Mouse (Mus musculus) spleen, adult 2 months (tissue): Measurements from ENCODE around the gene Ptprm. TPM values are rescaled to one million over a fixed set of nuclear protein-coding genes. Genes with fewer than 3 reads are reported as not detected.

Experiments used
- DNase-seq, 2 experiments: peaks; one replicate each; pipeline versions ENCODE4 v3.0.0 to v3.0.0-alpha.2; 2012 to 2021; ENCODE audit warnings: low spot score in 2 of 2, low read depth in 1 of 2
- H3K27ac ChIP-seq: fragments of 200-500 bp; 2 replicates; pipeline ENCODE4 v1.5.1; 2012; ENCODE audit warnings: low read length, inconsistent platforms; ENCODE audit not compliant: insufficient read depth
- H3K27me3 ChIP-seq: fragments of 200-500 bp; 2 replicates; pipeline ENCODE4 v1.6.1; 2012; ENCODE audit warnings: mild to moderate bottlenecking, moderate library complexity, low read length, inconsistent platforms; ENCODE audit not compliant: control insufficient read depth, insufficient read depth
- H3K36me3 ChIP-seq: fragments of 200-500 bp; 2 replicates; pipeline ENCODE4 v1.6.1; 2012; ENCODE audit warnings: mild to moderate bottlenecking, low read length, inconsistent platforms; ENCODE audit not compliant: control insufficient read depth, insufficient read depth
- H3K4me1 ChIP-seq: fragments of 200-500 bp; 2 replicates; pipeline ENCODE4 v1.6.1; 2011; ENCODE audit warnings: inconsistent platforms; ENCODE audit not compliant: control insufficient read depth, insufficient read depth, insufficient read length
- H3K4me3 ChIP-seq: fragments of 200-500 bp; 2 replicates; pipeline ENCODE4 v1.5.1; 2011; ENCODE audit warnings: mild to moderate bottlenecking, inconsistent platforms; ENCODE audit not compliant: insufficient read depth, insufficient read length; ENCODE audit errors: extremely low read depth
- CTCF ChIP-seq: fragments of 200-500 bp; IDR thresholded peaks from 2 replicates; pipeline ENCODE4 v1.5.1; 2011; ENCODE audit warnings: mild to moderate bottlenecking, inconsistent platforms; ENCODE audit not compliant: insufficient read depth, insufficient read length, insufficient replicate concordance; ENCODE audit errors: extremely low read depth
- POLR2A ChIP-seq: fragments of 200-500 bp; IDR thresholded peaks from 2 replicates; pipeline ENCODE4 v1.6.1; 2011; ENCODE audit warnings: low read depth, low read length, inconsistent platforms
- WGBS: fragments of 180-500 bp; shearing (Covaris S2); methylation state at CpG from one replicate; pipeline ENCODE4 v1.1.7; 2018; 5-methylcytosine and 5-hydroxymethylcytosine counted together
- polyA plus RNA-seq: library from polyadenylated mRNA; depleted of rRNA; stranded (reverse); fragments of >200 nt; gene quantifications from 2 replicates; pipeline ENCODE4 v1.2.3, GENCODE M21; 2012

Gene Ptprm
- polyA plus RNA-seq, 1 experiment = 5.0 TPM

- TF ChIP-seq CTCF (no peak), POLR2A (no peak)
- Histone ChIP-seq H3K27me3 (no peaks in the 10 kb centered on the region), H3K36me3 (no peaks in the 10 kb centered on the region), H3K4me3 (no peak overlapping the region), H3K27ac (no peak overlapping the region), H3K4me1 (no peaks in the 10 kb centered on the region)
- DNase-seq = no peak
- 75% methylated on average over 4 of the region's 4 CpGs for WGBS
Measured at GRCm38 (mm10) chr17:66909901-66910300, 444.4 kb downstream of the Ptprm start.

- no peak overlapping the region for H3K4me3 ChIP-seq
- no peaks in the 10 kb centered on the region for H3K4me1 ChIP-seq
- TF ChIP-seq CTCF (no peak), POLR2A (no peak)
- H3K27ac ChIP-seq = no peak overlapping the region
- no peaks in the 10 kb centered on the region for H3K27me3 ChIP-seq
- no peak for DNase-seq
- 87% methylated on average over 6 of the region's 6 CpGs for WGBS
- H3K36me3 ChIP-seq = no peaks in the 10 kb centered on the region
Measured at GRCm38 (mm10) chr17:66908921-66909320, 445.3 kb downstream of the Ptprm start.

GRCm38 (mm10) chr17:66894181-66894580 is 460.1 kb downstream of the Ptprm start:
- Histone ChIP-seq H3K36me3 (no peaks in the 10 kb centered on the region), H3K4me1 (no peaks in the 10 kb centered on the region), H3K4me3 (no peak overlapping the region), H3K27ac (no peak overlapping the region), H3K27me3 (no peaks in the 10 kb centered on the region)
- TF ChIP-seq POLR2A = no peak
- no peak for TF ChIP-seq CTCF
- no peak for DNase-seq
- 84% methylated on average over 1 of the region's 1 CpGs for WGBS

GRCm38 (mm10) chr17:66891916-66892315 is 462.3 kb downstream of the Ptprm start:
- Histone ChIP-seq H3K27ac (no peak overlapping the region), H3K36me3 (no peaks in the 10 kb centered on the region), H3K4me1 (no peaks in the 10 kb centered on the region), H3K4me3 (no peak overlapping the region), H3K27me3 (no peaks in the 10 kb centered on the region)
- DNase-seq = no peak
- 89% methylated on average over 6 of the region's 6 CpGs for WGBS
- TF ChIP-seq POLR2A (no peak), CTCF (no peak)

GRCm38 (mm10) chr17:66891067-66891862 is 463.0 kb downstream of the Ptprm start:
- Histone ChIP-seq H3K4me3 (no peak overlapping the region), H3K36me3 (no peaks in the 10 kb centered on the region), H3K27me3 (no peaks in the 10 kb centered on the region), H3K4me1 (no peaks in the 10 kb centered on the region), H3K27ac (no peak overlapping the region)
- whole genome bisulfite sequencing = 85% methylated on average over 13 of the region's 13 CpGs
- no peak for DNase-seq
- TF ChIP-seq CTCF = no peak
- TF ChIP-seq POLR2A = no peak

- Histone ChIP-seq H3K27ac (no peak overlapping the region), H3K36me3 (no peaks in the 10 kb centered on the region), H3K4me3 (no peak overlapping the region), H3K27me3 (no peaks in the 10 kb centered on the region), H3K4me1 (no peaks in the 10 kb centered on the region)
- no peak for DNase-seq
- 73% methylated on average over 2 of the region's 2 CpGs for WGBS
- no peak for TF ChIP-seq CTCF
Measured at GRCm38 (mm10) chr17:66882304-66882703, 472.0 kb downstream of the Ptprm start.

GRCm38 (mm10) chr17:66880969-66881701 is 473.1 kb downstream of the Ptprm start:
- TF ChIP-seq CTCF = no peak
- TF ChIP-seq POLR2A = no peak
- Histone ChIP-seq H3K27me3 (no peaks in the 10 kb centered on the region), H3K27ac (no peak overlapping the region), H3K4me3 (no peak overlapping the region), H3K36me3 (no peaks in the 10 kb centered on the region), H3K4me1 (no peaks in the 10 kb centered on the region)
- no peak for DNase-seq
- WGBS = 91% methylated on average over 9 of the region's 9 CpGs
